In genomic region chr15:96055361-96055760, GRCm38 (mm10) we compare ENCODE assay signal across 22 mouse cellular contexts.
DNase-seq lines count a peak whose midpoint lies in the region; ATAC-seq and TF ChIP-seq lines count a peak whose summit lies in the region.
"Had no signal": no experiment of that assay in that cellular context is flagged by ENCODE, and none has a peak within 500 bp of the region (broad histone marks: within the 10 kb centered on the region; RNA-seq: fewer than 3 reads in every experiment).

No protein-coding gene starts in this region.

- no peak for TF ChIP-seq CTCF in brain, embryonic 14.5 days (IDR thresholded peaks at IDR 0.05; ENCODE audit: borderline replicate concordance, extremely low read depth, insufficient read depth, insufficient read length)

- H3K9ac ChIP-seq in intestine, embryonic 14.5 days (ENCODE audit: low read length): no peak overlapping the region
- no peak overlapping the region for H3K9ac ChIP-seq in intestine, embryonic 15.5 days
- H3K9ac ChIP-seq: forebrain, embryonic 15.5 days; limb, embryonic 13.5 days; liver, embryonic 12.5 days had no signal

- no peak overlapping the region for H3K4me3 ChIP-seq in intestine, embryonic 14.5 days (ENCODE audit: low read depth, low read length)
- H3K4me3 ChIP-seq in intestine, embryonic 15.5 days (replicated peaks): no peak overlapping the region
- H3K4me3 ChIP-seq: forebrain, embryonic 15.5 days; heart, embryonic 10.5 days; limb, embryonic 13.5 days; liver, embryonic 12.5 days; megakaryocyte, embryonic 14.5 days had no signal

- H3K4me2 ChIP-seq in intestine, embryonic 14.5 days (ENCODE audit: low read length): no peak overlapping the region
- H3K4me2 ChIP-seq in intestine, embryonic 15.5 days (replicated peaks): no peak overlapping the region
- H3K4me2 ChIP-seq: forebrain, embryonic 15.5 days; limb, embryonic 13.5 days; liver, embryonic 12.5 days had no signal

- H3K27ac ChIP-seq in intestine, embryonic 14.5 days (ENCODE audit: low read depth): no peak overlapping the region
- H3K27ac ChIP-seq in intestine, embryonic 15.5 days: no peak overlapping the region
- H3K27ac ChIP-seq: forebrain, embryonic 15.5 days; heart, embryonic 10.5 days; limb, embryonic 13.5 days; liver, embryonic 12.5 days had no signal

- no peaks in the 10 kb centered on the region for H3K27me3 ChIP-seq in intestine, embryonic 14.5 days (replicated peaks; ENCODE audit: control insufficient read depth, insufficient read depth, low read length)
- H3K27me3 ChIP-seq in intestine, embryonic 15.5 days (replicated peaks): no peaks in the 10 kb centered on the region
- H3K27me3 ChIP-seq: forebrain, embryonic 15.5 days; limb, embryonic 13.5 days; liver, embryonic 12.5 days had no signal

- H3K36me3 ChIP-seq in intestine, embryonic 14.5 days (ENCODE audit: control insufficient read depth, insufficient read depth, low read length): no peaks in the 10 kb centered on the region
- H3K36me3 ChIP-seq in intestine, embryonic 15.5 days: no peaks in the 10 kb centered on the region
- H3K36me3 ChIP-seq: forebrain, embryonic 15.5 days; heart, embryonic 10.5 days; limb, embryonic 13.5 days; liver, embryonic 12.5 days had no signal

- peak; percentile 33 for DNase-seq in embryo, embryonic 10.5 days (ENCODE audit: low spot score)
- DNase-seq in embryo, embryonic 10 days (ENCODE audit: low spot score): no peak
- peak; percentile 47 for DNase-seq in intestine, embryonic 14.5 days (ENCODE audit: low spot score)
- peak; percentile 17 for DNase-seq in kidney, postnatal 14 days
- no peak for DNase-seq in kidney, adult 9 months
- peak; percentile 18 for DNase-seq in brain, embryonic 14.5 days (ENCODE audit: low read depth)
- DNase-seq: adrenal gland, adult 8-10 months; cerebellum, adult 2 months; cerebellum, postnatal 25 days; layer of hippocampus, adult 9-11 months; lung, adult 18-20 months; lung, postnatal 14 days; right cerebral cortex, postnatal 25 days; spleen, adult 18-20 months had no signal

- 31% methylated on average over 10 of the region's 10 CpGs for WGBS in intestine, embryonic 14.5 days
- 31% methylated on average over 10 of the region's 10 CpGs for WGBS in intestine, embryonic 15.5 days

- no peaks in the 10 kb centered on the region for H3K4me1 ChIP-seq in intestine, embryonic 14.5 days (replicated peaks; ENCODE audit: control insufficient read depth, insufficient read depth, low read length)
- H3K4me1 ChIP-seq in intestine, embryonic 15.5 days (replicated peaks): no peaks in the 10 kb centered on the region
- H3K4me1 ChIP-seq: forebrain, embryonic 15.5 days; limb, embryonic 13.5 days; liver, embryonic 12.5 days; megakaryocyte, embryonic 14.5 days had no signal

- ATAC-seq in intestine, embryonic 14.5 days (replicated peaks; ENCODE audit: low FRiP score, low TSS enrichment, low read depth): no peak
- no peak for ATAC-seq in intestine, embryonic 15.5 days
- ATAC-seq in megakaryocyte, adult 5-6 weeks (ENCODE audit: poor library complexity, severe bottlenecking): no peak
- ATAC-seq: activated CD4-positive, CD25-positive, alpha-beta regulatory T cell, adult 4 months; forebrain, embryonic 15.5 days; liver, embryonic 12.5 days had no signal

- TF ChIP-seq POLR2A in brain, embryonic 14.5 days (IDR thresholded peaks at IDR 0.05; ENCODE audit: borderline replicate concordance, extremely low read depth, insufficient read depth, insufficient read length, poor library complexity, severe bottlenecking): no peak

- H3K9me3 ChIP-seq in intestine, embryonic 14.5 days (ENCODE audit: control insufficient read depth, low read length): no peaks in the 10 kb centered on the region
- no peaks in the 10 kb centered on the region for H3K9me3 ChIP-seq in intestine, embryonic 15.5 days
- H3K9me3 ChIP-seq: forebrain, embryonic 15.5 days; heart, embryonic 10.5 days; limb, embryonic 13.5 days had no signal

Comparison
In these comparisons a context has a peak if more than half of its experiments do, and no peak if none do; other contexts are left out.
1. DNase-seq: peak in embryo, embryonic 10.5 days (single experiment), intestine, embryonic 14.5 days (single experiment), kidney, postnatal 14 days (single experiment) and brain, embryonic 14.5 days (single experiment); none in embryo, embryonic 10 days (single experiment) and kidney, adult 9 months (single experiment).